Mouse (Mus musculus) liver, embryonic 16.5 days (tissue): ENCODE results near the gene Ywhab. TPM values are rescaled to one million over a fixed set of nuclear protein-coding genes. Genes with fewer than 3 reads are reported as not detected.

Experiments
- ATAC-seq: fragments of 200-750 bp; cut with Nextera tagmentation; 2 replicates; pipeline ENCODE4 v1.8.0; 2017; ENCODE audit warnings: low read depth, mild to moderate bottlenecking, moderate number of reproducible peaks, moderate library complexity
- H3K27ac ChIP-seq: fragments of 300-500 bp; sonication (generic); 2 replicates; pipeline ENCODE4 v1.5.1; 2014; ENCODE audit warnings: mild to moderate bottlenecking, low read length
- H3K27me3 ChIP-seq: fragments of 300-500 bp; sonication (generic); 2 replicates; pipeline ENCODE4 v1.6.1; 2014; ENCODE audit warnings: low read depth, low read length, mixed read lengths; ENCODE audit not compliant: control insufficient read depth, insufficient read depth
- H3K36me3 ChIP-seq: fragments of 300-500 bp; sonication (generic); 2 replicates; pipeline ENCODE4 v1.6.1; 2014; ENCODE audit warnings: mild to moderate bottlenecking; ENCODE audit not compliant: control insufficient read depth, insufficient read depth
- H3K4me1 ChIP-seq: fragments of 300-500 bp; sonication (generic); 2 replicates; pipeline ENCODE4 v1.6.1; 2014; ENCODE audit warnings: low read depth, low read length, mixed read lengths; ENCODE audit not compliant: control insufficient read depth
- H3K4me2 ChIP-seq: fragments of 300-500 bp; sonication (generic); 2 replicates; pipeline ENCODE4 v1.6.1; 2014; ENCODE audit warnings: low read depth, low read length, mixed read lengths
- H3K4me3 ChIP-seq: fragments of 300-500 bp; sonication (generic); 2 replicates; pipeline ENCODE4 v1.5.1; 2014; ENCODE audit warnings: low read depth, mild to moderate bottlenecking, low read length
- H3K9ac ChIP-seq: fragments of 300-500 bp; sonication (generic); 2 replicates; pipeline ENCODE4 v1.6.1; 2014; ENCODE audit warnings: low read depth, low read length
- H3K9me3 ChIP-seq: fragments of 300-500 bp; sonication (generic); replicated peaks from 2 replicates; pipeline ENCODE4 v1.6.1; 2016; ENCODE audit warnings: low read length; ENCODE audit not compliant: control insufficient read depth
- WGBS: fragments of 180-500 bp; shearing (Covaris S2); extraction: QIAGEN DNeasy Blood & Tissue Kit; methylation state at CpG from one replicate; pipeline ENCODE4 v1.1.7; 2014; ENCODE audit not compliant: insufficient replicate concordance; 5-methylcytosine and 5-hydroxymethylcytosine counted together
- polyA plus RNA-seq: library from polyadenylated mRNA; unstranded; fragments of >200 nt; fragmentation: Nextera tagmentation; extraction: Ambion mirVana; gene quantifications from 2 replicates; pipeline ENCODE4 v1.2.1, GENCODE M21; 2015

Gene Ywhab
- 82.9 and 84.8 TPM in 2 replicates for polyA plus RNA-seq

DNA sequence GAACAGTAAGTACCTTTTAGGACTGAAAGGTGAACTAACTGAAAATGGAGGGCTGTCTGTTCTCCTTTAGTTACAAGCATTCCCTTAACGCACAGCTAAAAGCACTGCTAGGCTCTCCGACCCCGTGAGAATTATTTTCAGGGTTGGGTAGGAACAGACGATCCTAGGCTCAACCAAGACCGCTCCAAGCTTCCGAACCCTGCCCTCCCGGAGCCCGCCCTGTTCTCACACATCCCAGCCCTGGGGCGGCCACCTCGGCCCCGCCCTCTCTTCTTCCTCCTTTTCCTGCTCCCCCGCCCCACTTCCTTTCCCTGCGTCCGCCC, at the start of gene Ywhab:
Gene Ywhab (plus strand): TSS at position 307 of the 323 bp plus-strand sequence.
- no peak for ATAC-seq
- Histone ChIP-seq H3K4me1 (peaks cover 25% of the 10 kb centered on the region), H3K36me3 (peaks cover 4% of the 10 kb centered on the region), H3K9ac (peak within 1 kb of the TSS; percentile 95), H3K9me3 (no peaks in the 10 kb centered on the region), H3K27ac (peak within 1 kb of the TSS; percentile 93), H3K4me3 (peak within 1 kb of the TSS; percentile 98), H3K4me2 (peak within 1 kb of the TSS; percentile 72), H3K27me3 (no peaks in the 10 kb centered on the region)
- 0% methylated on average over 12 of the region's 14 CpGs for WGBS

GRCm38 (mm10) chr2:163946221-163946620, 48.5 kb upstream of the Ywhab start:
- no peak overlapping the region for H3K4me3 ChIP-seq
- ATAC-seq = no peak
- 66% methylated on average over 15 of the region's 15 CpGs for WGBS
- no peak overlapping the region for H3K27ac ChIP-seq
- H3K36me3 ChIP-seq = no peaks in the 10 kb centered on the region
- no peaks in the 10 kb centered on the region for H3K9me3 ChIP-seq
- no peaks in the 10 kb centered on the region for H3K27me3 ChIP-seq
- no peak overlapping the region for H3K4me2 ChIP-seq
- no peaks in the 10 kb centered on the region for H3K4me1 ChIP-seq
- no peak overlapping the region for H3K9ac ChIP-seq

DNA sequence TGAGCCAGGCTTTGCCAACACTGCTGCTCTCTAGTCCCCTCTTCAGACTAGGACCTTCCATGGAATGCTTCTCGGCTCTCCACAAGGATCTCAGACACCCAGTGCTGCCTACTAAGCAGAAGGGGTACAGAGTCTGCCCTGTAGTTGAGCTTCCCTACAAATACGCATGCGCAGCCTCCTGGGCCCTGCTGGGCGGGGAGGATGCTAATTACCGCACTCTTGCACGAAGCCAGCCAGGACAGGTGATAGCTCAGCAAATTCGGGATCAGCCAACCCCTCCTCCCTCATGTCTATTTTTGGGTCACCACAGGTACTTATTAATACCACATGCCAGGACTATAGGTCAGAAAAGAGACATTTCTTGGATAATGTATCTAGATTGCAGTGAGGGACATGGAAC, 46.8 kb upstream of the Ywhab start:
- Histone ChIP-seq H3K27me3 (no peaks in the 10 kb centered on the region), H3K4me1 (no peaks in the 10 kb centered on the region), H3K9me3 (no peaks in the 10 kb centered on the region), H3K4me3 (no peak overlapping the region), H3K9ac (no peak overlapping the region), H3K27ac (no peak overlapping the region), H3K4me2 (no peak overlapping the region), H3K36me3 (no peaks in the 10 kb centered on the region)
- 67% methylated on average over 7 of the region's 7 CpGs for WGBS
- no peak for ATAC-seq

- H3K27me3 ChIP-seq = no peaks in the 10 kb centered on the region
- no peaks in the 10 kb centered on the region for H3K9me3 ChIP-seq
- no peak overlapping the region for H3K4me2 ChIP-seq
- no peak overlapping the region for H3K27ac ChIP-seq
- H3K9ac ChIP-seq = no peak overlapping the region
- ATAC-seq = no peak
- no peaks in the 10 kb centered on the region for H3K4me1 ChIP-seq
- no peak overlapping the region for H3K4me3 ChIP-seq
- WGBS = 12% methylated on average over 4 of the region's 4 CpGs
- no peaks in the 10 kb centered on the region for H3K36me3 ChIP-seq
Observed at GRCm38 (mm10) chr2:163951770-163952169, 43.0 kb upstream of the Ywhab start.

GRCm38 (mm10) chr2:163953622-163954310, 41.0 kb upstream of the Ywhab start:
- 49% methylated on average over 7 of the region's 7 CpGs for WGBS
- Histone ChIP-seq H3K27me3 (no peaks in the 10 kb centered on the region), H3K4me3 (no peak overlapping the region)

DNA sequence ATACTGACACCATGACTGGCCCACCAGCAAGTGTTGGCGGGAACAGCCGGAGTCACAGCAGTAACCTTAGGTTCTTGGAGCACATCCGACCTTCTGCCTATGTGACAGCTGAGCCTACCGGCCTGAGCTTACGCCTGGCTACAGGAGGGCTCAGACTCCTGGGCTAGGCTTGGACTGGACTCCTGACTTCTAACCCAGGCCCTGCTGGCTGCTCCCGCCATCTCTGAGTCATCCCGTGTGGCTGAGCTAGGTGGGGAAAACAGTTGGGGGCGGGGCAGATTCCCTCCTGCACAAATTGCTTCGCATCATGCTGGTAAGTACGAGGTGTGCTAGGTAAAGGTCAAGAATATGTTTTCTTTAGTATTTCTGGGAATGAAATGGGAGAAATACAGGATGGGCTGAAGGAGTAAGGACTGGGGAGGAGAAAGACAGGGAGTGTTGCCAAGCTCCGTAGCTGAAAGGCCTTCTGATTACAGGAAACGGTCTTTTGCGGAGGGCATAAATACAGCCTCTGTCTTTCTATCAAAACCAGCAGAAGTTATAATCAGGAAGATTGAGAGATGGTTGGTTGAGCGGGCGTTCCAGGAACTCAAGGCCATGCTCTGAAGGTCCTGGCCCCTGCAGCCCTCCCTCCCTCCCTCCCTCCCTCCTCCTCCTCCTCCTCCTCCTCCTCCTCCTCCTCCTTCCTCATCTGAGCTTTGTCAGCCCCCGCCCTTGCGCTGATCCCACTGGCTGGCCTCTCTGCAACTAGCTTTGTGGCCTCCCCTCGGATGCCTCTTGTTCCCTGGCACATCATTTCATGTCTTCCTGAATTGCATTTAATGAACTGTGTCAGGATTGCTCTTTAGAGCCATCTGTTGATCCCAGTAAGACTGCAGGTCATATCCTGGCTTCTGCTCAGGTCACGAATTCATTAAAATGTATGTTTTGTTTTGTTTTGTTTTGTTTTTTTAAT, 29.9 kb upstream of the Ywhab start:
- Histone ChIP-seq H3K27me3 (no peaks in the 10 kb centered on the region), H3K4me1 (no peaks in the 10 kb centered on the region), H3K36me3 (no peaks in the 10 kb centered on the region), H3K4me3 (no peak overlapping the region), H3K4me2 (no peak overlapping the region), H3K9me3 (no peaks in the 10 kb centered on the region), H3K9ac (no peak overlapping the region), H3K27ac (no peak overlapping the region)
- ATAC-seq = no peak
- 59% methylated on average over 19 of the region's 19 CpGs for WGBS

More at GRCm38 (mm10) chr2:163953622-163954310, 41.0 kb upstream of the Ywhab start:
- no peak overlapping the region for H3K27ac ChIP-seq
- H3K4me1 ChIP-seq = no peaks in the 10 kb centered on the region
- no peak overlapping the region for H3K9ac ChIP-seq
- no peak overlapping the region for H3K4me2 ChIP-seq
- H3K36me3 ChIP-seq = no peaks in the 10 kb centered on the region
- no peak for ATAC-seq
- no peaks in the 10 kb centered on the region for H3K9me3 ChIP-seq

GRCm38 (mm10) chr2:163965706-163966105, 29.1 kb upstream of the Ywhab start:
- no peaks in the 10 kb centered on the region for H3K4me1 ChIP-seq
- ATAC-seq = no peak
- H3K9me3 ChIP-seq = no peaks in the 10 kb centered on the region
- no peak overlapping the region for H3K4me2 ChIP-seq
- H3K4me3 ChIP-seq = no peak overlapping the region
- WGBS = 46% methylated on average over 7 of the region's 7 CpGs
- H3K27me3 ChIP-seq = no peaks in the 10 kb centered on the region
- no peak overlapping the region for H3K9ac ChIP-seq
- no peaks in the 10 kb centered on the region for H3K36me3 ChIP-seq
- no peak overlapping the region for H3K27ac ChIP-seq

- Histone ChIP-seq H3K27ac (no peak overlapping the region), H3K9ac (no peak overlapping the region), H3K4me3 (no peak overlapping the region), H3K9me3 (no peaks in the 10 kb centered on the region), H3K36me3 (no peaks in the 10 kb centered on the region), H3K4me1 (no peaks in the 10 kb centered on the region), H3K27me3 (no peaks in the 10 kb centered on the region), H3K4me2 (no peak overlapping the region)
- WGBS = 4% methylated on average over 5 of the region's 5 CpGs
- no peak for ATAC-seq
Observed at GRCm38 (mm10) chr2:163968581-163968980, 26.2 kb upstream of the Ywhab start.

DNA sequence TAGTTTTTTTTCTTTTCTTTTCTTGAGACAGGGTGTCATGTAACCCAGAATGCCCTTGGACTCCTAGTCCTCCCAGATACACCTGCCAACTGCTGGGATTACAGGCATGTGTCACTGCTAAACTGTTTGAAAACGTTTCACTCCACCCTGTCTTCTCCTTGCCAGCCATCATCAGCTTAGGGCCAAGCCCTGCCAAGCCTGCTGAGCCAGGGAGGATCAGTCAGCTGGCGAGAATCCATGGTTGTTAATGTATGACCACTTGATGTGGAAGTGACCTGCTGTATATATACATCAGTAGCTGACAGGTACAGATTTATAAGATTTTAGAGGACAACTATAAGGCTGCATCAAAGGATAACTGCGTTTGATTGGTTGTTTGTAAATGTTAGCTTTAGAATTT, 24.4 kb upstream of the Ywhab start:
- no peak overlapping the region for H3K9ac ChIP-seq
- H3K36me3 ChIP-seq = no peaks in the 10 kb centered on the region
- no peaks in the 10 kb centered on the region for H3K9me3 ChIP-seq
- H3K27me3 ChIP-seq = no peaks in the 10 kb centered on the region
- 30% methylated on average over 3 of the region's 3 CpGs for WGBS
- no peak overlapping the region for H3K4me2 ChIP-seq
- no peaks in the 10 kb centered on the region for H3K4me1 ChIP-seq
- no peak for ATAC-seq
- H3K27ac ChIP-seq = no peak overlapping the region
- no peak overlapping the region for H3K4me3 ChIP-seq
